Mouse (Mus musculus) stomach, embryonic 14.5 days (tissue): Measurements from ENCODE around the gene Gadd45a. TPM values are rescaled to one million over a fixed set of nuclear protein-coding genes. Genes with fewer than 3 reads are reported as not detected.

Experiments
- ATAC-seq: fragments of 200-750 bp; cut with Nextera tagmentation; 2 replicates; pipeline ENCODE4 v1.8.0; 2017; ENCODE audit warnings: low read depth, moderate TSS enrichment; ENCODE audit not compliant: insufficient number of reproducible peaks, insufficient read depth, low FRiP score
- H3K27ac ChIP-seq: fragments of 300-500 bp; sonication (generic); 2 replicates; pipeline ENCODE4 v1.5.1; 2014; ENCODE audit warnings: mild to moderate bottlenecking, low read length, moderate library complexity, mixed read lengths
- H3K27me3 ChIP-seq: fragments of 300-500 bp; sonication (generic); 2 replicates; pipeline ENCODE4 v1.6.1; 2014; ENCODE audit warnings: low read length, control low read depth, mixed read lengths; ENCODE audit not compliant: control insufficient read depth, insufficient read depth
- H3K36me3 ChIP-seq: fragments of 300-500 bp; sonication (generic); 2 replicates; pipeline ENCODE4 v1.6.1; 2014; ENCODE audit warnings: mild to moderate bottlenecking, control low read depth, low read length, moderate library complexity, mixed read lengths; ENCODE audit not compliant: control insufficient read depth, insufficient read depth
- H3K4me1 ChIP-seq: fragments of 300-500 bp; sonication (generic); 2 replicates; pipeline ENCODE4 v1.6.1; 2014; ENCODE audit warnings: low read length, control low read depth, mixed read lengths; ENCODE audit not compliant: control insufficient read depth, insufficient read depth
- H3K4me2 ChIP-seq: fragments of 300-500 bp; sonication (generic); replicated peaks from 2 replicates; pipeline ENCODE4 v1.6.1; 2014; ENCODE audit warnings: low read depth, low read length, control low read depth
- H3K4me3 ChIP-seq: fragments of 300-500 bp; sonication (generic); 2 replicates; pipeline ENCODE4 v1.5.1; 2014; ENCODE audit warnings: low read depth, low read length, control low read depth
- H3K9ac ChIP-seq: fragments of 300-500 bp; sonication (generic); replicated peaks from 2 replicates; pipeline ENCODE4 v1.6.1; 2014; ENCODE audit warnings: low read depth, mild to moderate bottlenecking, control low read depth, low read length, moderate library complexity, mixed read lengths
- H3K9me3 ChIP-seq: fragments of 300-500 bp; sonication (generic); 2 replicates; pipeline ENCODE4 v1.6.1; 2016; ENCODE audit warnings: low read depth, low read length, control low read depth; ENCODE audit not compliant: control insufficient read depth
- WGBS: fragments of 180-500 bp; shearing (Covaris S2); extraction: QIAGEN DNeasy Blood & Tissue Kit; methylation state at CpG from one replicate; pipeline ENCODE4 v1.1.7; 2014; 5-methylcytosine and 5-hydroxymethylcytosine counted together
- polyA plus RNA-seq: library from polyadenylated mRNA; unstranded; fragments of >200 nt; fragmentation: Nextera tagmentation; extraction: Ambion mirVana; gene quantifications from 2 replicates; pipeline ENCODE4 v1.2.1, GENCODE M21; 2014

The Gadd45a gene
- polyA plus RNA-seq, 1 experiment from 2014 or later: 13.0 TPM

DNA sequence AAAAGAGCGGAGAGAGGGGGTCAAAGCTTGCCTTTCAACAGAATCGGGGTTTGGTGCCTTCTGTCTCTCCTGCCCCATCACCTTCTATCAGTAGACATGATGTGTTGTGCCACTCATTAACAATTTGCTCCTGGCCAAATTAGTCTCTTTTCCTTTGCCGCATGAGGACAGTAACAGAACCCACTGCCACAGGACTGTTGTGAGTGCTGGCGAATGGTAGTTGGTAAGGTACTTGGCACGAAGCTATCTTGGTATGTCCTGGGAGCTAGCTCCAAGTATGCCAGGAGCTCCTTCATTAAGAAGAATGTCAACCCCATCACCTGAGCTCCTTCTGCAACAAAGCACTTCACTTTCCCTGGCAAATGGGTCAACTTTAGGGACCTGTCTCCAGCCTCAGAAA lies 6.4 kb downstream of the Gadd45a start:
- WGBS: 70% methylated on average over 5 of the region's 5 CpGs

DNA sequence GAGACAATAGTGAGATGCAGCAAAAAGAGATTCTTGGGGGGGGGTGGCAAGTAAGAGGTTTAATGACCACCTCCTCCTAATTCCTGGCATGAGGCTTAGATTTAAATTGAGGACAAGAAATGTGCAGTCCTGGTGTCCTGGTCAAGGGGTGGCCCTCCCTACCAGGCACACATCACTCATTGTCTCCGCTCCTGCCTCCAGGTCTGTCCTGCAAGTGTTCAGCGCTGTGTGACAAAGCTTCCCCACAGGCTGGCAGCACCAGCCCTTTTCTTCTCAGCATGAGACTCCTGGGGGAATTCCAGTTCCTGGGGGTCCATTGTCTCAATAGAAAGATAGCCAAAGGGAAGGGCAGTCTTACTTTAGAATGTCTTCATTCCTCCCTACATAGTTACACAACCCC lies 6.8 kb downstream of the Gadd45a start:
- no peaks in the 10 kb centered on the region for H3K36me3 ChIP-seq
- no peak overlapping the region for H3K4me3 ChIP-seq
- ATAC-seq: no peak
- no peak overlapping the region for H3K27ac ChIP-seq
- peaks cover 3% of the 10 kb centered on the region; the same call in 1 of the 2 replicates for H3K4me1 ChIP-seq
- H3K9ac ChIP-seq: no peak overlapping the region
- WGBS: 38% methylated on average over 2 of the region's 2 CpGs
- H3K4me2 ChIP-seq: no peak overlapping the region
- no peaks in the 10 kb centered on the region for H3K9me3 ChIP-seq
- no peaks in the 10 kb centered on the region for H3K27me3 ChIP-seq

More for the DNA sequence above, 6.4 kb downstream of the Gadd45a start:
- ATAC-seq: no peak
- Histone ChIP-seq H3K27ac (no peak overlapping the region), H3K4me1 (peaks cover 3% of the 10 kb centered on the region; the same call in 1 of the 2 replicates), H3K4me2 (no peak overlapping the region), H3K9ac (no peak overlapping the region), H3K27me3 (no peaks in the 10 kb centered on the region), H3K36me3 (no peaks in the 10 kb centered on the region), H3K9me3 (no peaks in the 10 kb centered on the region), H3K4me3 (no peak overlapping the region)

DNA sequence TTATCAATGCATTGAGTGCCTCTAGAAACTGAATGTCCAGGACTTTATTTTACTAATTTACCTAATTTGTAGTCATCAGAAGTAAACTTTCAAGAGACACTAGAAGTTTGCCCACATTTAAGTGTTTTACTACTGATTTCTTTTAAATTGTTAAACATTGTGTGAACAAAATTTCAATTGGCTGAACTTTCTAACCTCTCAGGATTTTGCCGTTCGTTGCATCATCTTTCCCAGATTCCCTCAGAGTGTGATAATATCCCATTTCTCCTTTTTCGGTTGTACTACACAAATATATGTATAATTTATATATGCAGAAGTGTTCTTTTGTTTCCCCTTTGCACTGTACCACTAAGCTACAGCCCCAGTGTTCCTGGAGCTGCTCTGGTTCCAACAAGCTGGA lies 7.3 kb downstream of the Gadd45a start:
- Histone ChIP-seq H3K9me3 (no peaks in the 10 kb centered on the region), H3K9ac (no peak overlapping the region), H3K27ac (no peak overlapping the region), H3K27me3 (no peaks in the 10 kb centered on the region), H3K4me2 (no peak overlapping the region), H3K4me1 (peaks cover 3% of the 10 kb centered on the region; the same call in 1 of the 2 replicates), H3K4me3 (no peak overlapping the region), H3K36me3 (no peaks in the 10 kb centered on the region)
- 34% methylated on average over 3 of the region's 3 CpGs for WGBS
- ATAC-seq: no peak

DNA sequence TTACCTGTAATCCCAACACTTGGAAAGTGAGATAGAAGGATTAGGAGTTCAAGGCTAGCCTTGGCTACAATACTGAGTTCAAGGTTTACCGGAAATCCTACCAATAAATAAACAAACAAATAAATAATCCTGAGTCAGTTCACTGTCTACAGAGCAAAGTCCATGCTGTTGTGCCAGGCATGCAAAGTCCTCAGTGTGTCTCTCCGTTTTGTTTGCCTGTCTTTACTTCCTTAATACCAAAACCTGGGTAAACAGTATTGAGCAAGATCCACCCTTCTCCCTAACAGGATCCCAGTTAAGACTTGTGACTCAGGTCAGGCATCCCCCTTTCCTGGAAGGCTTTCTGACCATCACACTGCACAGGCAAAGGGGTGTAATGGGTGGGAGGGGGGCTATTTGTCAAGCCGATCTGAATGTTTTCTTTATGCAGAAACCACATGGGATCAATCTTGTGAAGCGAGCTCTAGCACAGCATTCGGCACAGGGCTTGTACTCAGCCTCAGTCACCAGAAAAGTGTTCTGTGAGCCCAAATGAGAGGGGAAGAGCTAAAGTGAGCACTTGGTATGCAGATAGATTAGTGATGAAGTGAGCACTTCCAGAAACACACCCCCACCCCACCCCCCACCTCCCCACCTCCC lies 7.8 kb downstream of the Gadd45a start:
- ATAC-seq: no peak
- no peak overlapping the region for H3K9ac ChIP-seq
- H3K27ac ChIP-seq: no peak overlapping the region

DNA sequence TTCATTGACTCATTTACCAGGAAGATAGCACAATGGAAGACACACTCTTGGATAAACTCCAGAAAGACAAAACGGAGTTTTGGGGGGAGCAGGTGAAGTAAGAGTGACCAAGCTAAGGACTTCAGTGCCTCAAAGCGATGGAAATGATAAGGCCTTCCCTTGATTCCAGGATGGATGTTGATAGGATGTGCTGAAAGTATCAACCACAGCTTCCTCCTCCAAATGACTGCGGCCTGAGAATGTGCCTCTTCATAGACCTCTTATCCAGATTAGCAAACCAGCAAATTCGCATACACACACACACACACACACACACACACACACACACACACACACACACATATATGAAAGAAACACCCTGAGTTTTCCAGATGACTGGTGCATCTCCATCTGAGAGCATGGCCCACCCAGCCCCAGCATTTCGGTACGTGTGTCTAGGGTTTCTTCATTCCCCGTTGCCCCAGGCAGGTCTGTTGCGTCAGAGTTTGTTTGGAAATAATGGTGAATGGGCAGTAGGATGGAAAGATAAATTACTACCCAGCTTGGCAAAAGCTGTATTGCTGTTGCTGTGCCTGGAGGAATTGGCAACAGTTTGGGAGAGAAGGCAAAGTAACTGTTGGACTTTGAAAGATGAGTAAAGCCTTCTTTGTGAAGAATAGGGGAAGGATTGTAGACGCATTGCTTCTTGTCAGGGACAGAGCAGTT lies 9.7 kb downstream of the Gadd45a start:
- Histone ChIP-seq H3K27me3 (no peaks in the 10 kb centered on the region), H3K9ac (no peak overlapping the region), H3K4me3 (no peak overlapping the region), H3K9me3 (no peaks in the 10 kb centered on the region), H3K27ac (no peak overlapping the region), H3K36me3 (no peaks in the 10 kb centered on the region), H3K4me2 (no peak overlapping the region), H3K4me1 (no peaks in the 10 kb centered on the region)
- no peak for ATAC-seq
- 65% methylated on average over 9 of the region's 9 CpGs for WGBS

More for the DNA sequence above, 7.8 kb downstream of the Gadd45a start:
- H3K36me3 ChIP-seq: no peaks in the 10 kb centered on the region
- WGBS: 31% methylated on average over 5 of the region's 5 CpGs
- H3K4me3 ChIP-seq: no peak overlapping the region
- no peaks in the 10 kb centered on the region for H3K9me3 ChIP-seq
- H3K27me3 ChIP-seq: no peaks in the 10 kb centered on the region
- H3K4me2 ChIP-seq: no peak overlapping the region
- H3K4me1 ChIP-seq: peaks cover under 1% of the 10 kb centered on the region; the same call in 1 of the 2 replicates

DNA sequence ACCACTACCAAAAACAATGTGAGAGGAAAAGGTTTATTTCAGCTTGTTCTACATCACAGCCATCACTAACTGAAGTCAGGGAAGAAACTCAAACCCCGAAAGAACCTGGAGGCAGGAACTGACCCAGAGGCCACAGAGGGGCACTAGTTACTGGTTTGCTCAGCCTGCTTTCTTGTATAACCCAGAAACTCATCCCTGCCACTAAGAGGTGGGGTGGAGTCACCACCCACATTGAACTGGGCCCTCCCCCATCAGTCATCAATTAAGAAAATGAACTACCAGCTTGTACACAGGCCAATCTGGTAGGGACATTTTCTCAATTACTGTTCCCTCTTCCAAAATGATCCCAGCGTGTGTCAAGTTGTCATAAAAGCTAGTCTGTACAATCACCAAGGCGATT lies 10.6 kb downstream of the Gadd45a start:
- ATAC-seq: no peak
- H3K4me2 ChIP-seq: no peak overlapping the region

DNA sequence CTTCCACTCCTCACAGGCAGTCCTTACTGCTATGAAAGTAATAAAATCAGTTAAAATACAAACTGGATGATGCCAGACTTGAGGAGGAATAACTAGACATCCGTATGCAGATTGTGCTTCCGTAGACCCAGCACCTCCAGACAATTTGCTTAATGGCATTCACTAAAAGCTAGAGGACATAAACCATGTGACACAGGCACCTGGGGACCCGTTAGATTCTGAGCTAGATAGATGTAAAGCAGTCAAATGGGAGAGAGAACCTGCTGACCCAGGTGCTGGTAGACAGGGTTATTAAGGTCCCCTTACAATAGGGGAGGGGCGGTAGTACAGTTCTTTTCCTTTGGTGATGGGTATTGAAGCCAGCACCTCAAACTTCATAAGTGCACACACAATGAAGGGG lies 13.5 kb downstream of the Gadd45a start:
- no peak for ATAC-seq
- peaks cover 3% of the 10 kb centered on the region; the same call in 1 of the 2 replicates for H3K36me3 ChIP-seq
- no peak overlapping the region for H3K27ac ChIP-seq
- no peaks in the 10 kb centered on the region for H3K9me3 ChIP-seq
- no peak overlapping the region for H3K4me2 ChIP-seq
- no peak overlapping the region for H3K9ac ChIP-seq
- no peaks in the 10 kb centered on the region for H3K27me3 ChIP-seq
- 77% methylated on average over 4 of the region's 4 CpGs for WGBS
- no peak overlapping the region for H3K4me3 ChIP-seq
- H3K4me1 ChIP-seq: no peaks in the 10 kb centered on the region

More for the DNA sequence above, 10.6 kb downstream of the Gadd45a start:
- no peak overlapping the region for H3K4me3 ChIP-seq
- H3K36me3 ChIP-seq: peaks cover 3% of the 10 kb centered on the region; the same call in 1 of the 2 replicates
- H3K4me1 ChIP-seq: no peaks in the 10 kb centered on the region
- 85% methylated on average over 3 of the region's 3 CpGs for WGBS
- no peaks in the 10 kb centered on the region for H3K9me3 ChIP-seq
- H3K27me3 ChIP-seq: no peaks in the 10 kb centered on the region
- H3K9ac ChIP-seq: no peak overlapping the region
- no peak overlapping the region for H3K27ac ChIP-seq

DNA sequence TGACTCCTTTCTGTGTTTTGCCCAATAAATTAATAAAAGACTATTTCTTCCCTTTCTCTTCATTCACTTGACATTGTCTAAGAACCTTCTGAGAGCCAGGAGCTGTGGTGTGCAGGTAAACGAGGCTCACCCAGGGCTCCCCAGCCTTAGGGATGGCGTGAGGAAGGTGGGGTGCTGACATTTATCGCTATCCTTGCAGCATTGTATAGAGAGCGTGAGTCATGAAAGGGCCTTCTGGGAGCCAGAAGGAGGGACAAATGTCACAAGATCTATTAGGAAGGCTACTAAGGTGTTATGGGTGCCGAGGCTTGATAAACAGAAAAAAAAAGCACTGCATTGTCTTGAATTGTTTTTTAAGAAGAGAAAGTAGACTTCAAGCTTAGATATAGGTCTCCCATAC lies 15.9 kb downstream of the Gadd45a start:
- no peak overlapping the region for H3K4me2 ChIP-seq
- ATAC-seq: no peak
- WGBS: 86% methylated on average over 5 of the region's 5 CpGs
- H3K27me3 ChIP-seq: no peaks in the 10 kb centered on the region
- no peak overlapping the region for H3K27ac ChIP-seq
- H3K36me3 ChIP-seq: peaks cover 3% of the 10 kb centered on the region; the same call in 1 of the 2 replicates
- H3K4me3 ChIP-seq: no peak overlapping the region
- no peaks in the 10 kb centered on the region for H3K9me3 ChIP-seq
- H3K9ac ChIP-seq: no peak overlapping the region
- peaks cover 5% of the 10 kb centered on the region for H3K4me1 ChIP-seq
